Mouse (Mus musculus) MEL (cell line): ENCODE data around the gene Lrrc26. TPM values are rescaled to one million over a fixed set of nuclear protein-coding genes. Genes with fewer than 3 reads are reported as not detected.

Experiments
- DNase-seq: peaks from one replicate; pipeline ENCODE4 v3.0.0; 2011; ENCODE audit warnings: low read depth, low spot score
- H3K27ac ChIP-seq: 2 replicates; pipeline ENCODE4 v1.5.1; 2012; ENCODE audit warnings: low read depth, mild to moderate bottlenecking, control low read depth, low read length, moderate library complexity; ENCODE audit not compliant: control insufficient read depth
- H3K27me3 ChIP-seq, 2 experiments: fragments of 150-350 bp in 1 of 2; sonication (generic) in 1 of 2; 2 replicates each; pipeline ENCODE4 v1.6.1; 2012; ENCODE audit warnings: low read length in 2 of 2, mild to moderate bottlenecking in 2 of 2, improper control_type of control experiment in 1 of 2, moderate library complexity in 1 of 2; ENCODE audit not compliant: insufficient read depth in 2 of 2, control insufficient read depth in 1 of 2
- H3K36me3 ChIP-seq, 2 experiments: 2 replicates each; pipeline ENCODE4 v1.6.1; 2012 to 2014; ENCODE audit warnings: low read length in 2 of 2, improper control_type of control experiment in 1 of 2, inconsistent platforms in 1 of 2, mild to moderate bottlenecking in 1 of 2; ENCODE audit not compliant: insufficient read depth in 2 of 2, control insufficient read depth in 1 of 2
- H3K4me1 ChIP-seq, 2 experiments: fragments of 150-350 bp in 1 of 2; sonication (generic) in 1 of 2; 2 replicates each; pipeline ENCODE4 v1.6.1; 2012; ENCODE audit warnings: low read length in 2 of 2, improper control_type of control experiment in 1 of 2, mild to moderate bottlenecking in 1 of 2; ENCODE audit not compliant: insufficient read depth in 2 of 2, control insufficient read depth in 1 of 2
- H3K4me3 ChIP-seq, 2 experiments: fragments of 150-350 bp in 1 of 2; sonication (generic) in 1 of 2; 2 replicates each; pipeline ENCODE4 v1.5.1; 2012; ENCODE audit warnings: low read depth in 2 of 2, low read length in 2 of 2, mild to moderate bottlenecking in 2 of 2, moderate library complexity in 2 of 2, control low read depth in 1 of 2, improper control_type of control experiment in 1 of 2; ENCODE audit not compliant: control insufficient read depth in 1 of 2, insufficient read depth in 1 of 2
- H3K79me2 ChIP-seq: 2 replicates; pipeline ENCODE4 v1.6.1; 2012; ENCODE audit warnings: mild to moderate bottlenecking, low read length, moderate library complexity; ENCODE audit not compliant: control insufficient read depth, poor library complexity, insufficient read depth
- H3K9ac ChIP-seq: 2 replicates; pipeline ENCODE4 v1.6.1; 2012; ENCODE audit warnings: low read depth, mild to moderate bottlenecking, control low read depth, low read length, moderate library complexity; ENCODE audit not compliant: control insufficient read depth, poor library complexity, severe bottlenecking
- H3K9me3 ChIP-seq: fragments of 150-350 bp; sonication (generic); replicated peaks from 2 replicates; pipeline ENCODE4 v1.6.1; 2012; ENCODE audit warnings: mild to moderate bottlenecking, low read length, improper control_type of control experiment, moderate library complexity; ENCODE audit not compliant: insufficient read depth
- BHLHE40 ChIP-seq: IDR thresholded peaks from 2 replicates; pipeline ENCODE4 v1.6.1; 2012; ENCODE audit warnings: low read depth, mild to moderate bottlenecking, inconsistent platforms, low read length, improper control_type of control experiment, borderline replicate concordance
- CHD1 ChIP-seq: IDR thresholded peaks from 2 replicates; pipeline ENCODE4 v1.6.1; 2012; ENCODE audit warnings: low read depth, mild to moderate bottlenecking, inconsistent platforms, low read length, improper control_type of control experiment
- CHD2 ChIP-seq: IDR thresholded peaks from 2 replicates; pipeline ENCODE4 v1.6.1; 2011; ENCODE audit warnings: low read length, improper control_type of control experiment
- CTCF ChIP-seq, 3 experiments: IDR thresholded peaks in 2 of 3; conservative IDR thresholded peaks in 1 of 3; 2 replicates each; pipeline ENCODE4 v1.5.1; 2011 to 2012; ENCODE audit warnings: low read length in 3 of 3, low read depth in 2 of 3, mild to moderate bottlenecking in 2 of 3, improper control_type of control experiment in 1 of 3, inconsistent platforms in 1 of 3, mixed read lengths in 1 of 3, moderate library complexity in 1 of 3; ENCODE audit not compliant: control insufficient read depth in 1 of 3, insufficient read depth in 1 of 3, poor library complexity in 1 of 3, severe bottlenecking in 1 of 3
- E2F4 ChIP-seq: IDR thresholded peaks from 2 replicates; pipeline ENCODE4 v1.6.1; 2011; ENCODE audit warnings: low read depth, low read length, improper control_type of control experiment, borderline replicate concordance
- ELF1 ChIP-seq: IDR thresholded peaks from 2 replicates; pipeline ENCODE4 v1.6.1; 2014; ENCODE audit warnings: low read depth, mild to moderate bottlenecking, inconsistent platforms, low read length, improper control_type of control experiment, moderate library complexity
- ETS1 ChIP-seq: IDR thresholded peaks from 2 replicates; pipeline ENCODE4 v1.6.1; 2012; ENCODE audit warnings: low read depth, mild to moderate bottlenecking, inconsistent platforms, low read length, improper control_type of control experiment, moderate library complexity
- GATA1 ChIP-seq: IDR thresholded peaks from 2 replicates; pipeline ENCODE4 v1.6.1; 2011; ENCODE audit warnings: low read depth, low read length, improper control_type of control experiment
- JUND ChIP-seq: IDR thresholded peaks from 2 replicates; pipeline ENCODE4 v1.6.1; 2011; ENCODE audit warnings: low read depth, mild to moderate bottlenecking, improper control_type of control experiment, low read length
- MAFK ChIP-seq: IDR thresholded peaks from 2 replicates; pipeline ENCODE4 v1.6.1; 2011; ENCODE audit warnings: low read depth, mild to moderate bottlenecking, low read length, improper control_type of control experiment, borderline replicate concordance
- MAX ChIP-seq: IDR thresholded peaks from 2 replicates; pipeline ENCODE4 v1.6.1; 2011; ENCODE audit warnings: low read length, improper control_type of control experiment
- MAZ ChIP-seq: IDR thresholded peaks from 2 replicates; pipeline ENCODE4 v1.6.1; 2012; ENCODE audit warnings: low read depth, mild to moderate bottlenecking, inconsistent platforms, low read length, improper control_type of control experiment
- MYB ChIP-seq: IDR thresholded peaks from 2 replicates; pipeline ENCODE4 v1.6.1; 2011; ENCODE audit warnings: mild to moderate bottlenecking, low read depth, low read length, improper control_type of control experiment
- MYC ChIP-seq: IDR thresholded peaks from 2 replicates; pipeline ENCODE4 v1.6.1; 2011; ENCODE audit warnings: low read depth, mild to moderate bottlenecking, low read length, improper control_type of control experiment, moderate library complexity
- NELFE ChIP-seq: IDR thresholded peaks from 2 replicates; pipeline ENCODE4 v1.6.1; 2011; ENCODE audit warnings: low read depth, low read length, improper control_type of control experiment
- NRF1 ChIP-seq: IDR thresholded peaks from 2 replicates; pipeline ENCODE4 v1.6.1; 2014; ENCODE audit warnings: low read depth, mild to moderate bottlenecking, inconsistent platforms, low read length, improper control_type of control experiment, moderate library complexity; ENCODE audit not compliant: poor library complexity, insufficient read depth, severe bottlenecking
- POLR2A ChIP-seq, 2 experiments: IDR thresholded peaks; 2 replicates each; pipeline ENCODE4 v1.6.1; 2011 to 2012; ENCODE audit warnings: low read length in 2 of 2, mild to moderate bottlenecking in 2 of 2, control low read depth in 1 of 2, improper control_type of control experiment in 1 of 2, low read depth in 1 of 2, moderate library complexity in 1 of 2; ENCODE audit not compliant: control insufficient read depth in 1 of 2, insufficient read depth in 1 of 2, poor library complexity in 1 of 2
- POLR2AphosphoS2 ChIP-seq: IDR thresholded peaks from 2 replicates; pipeline ENCODE4 v1.6.1; 2011; ENCODE audit warnings: low read length, improper control_type of control experiment
- RCOR1 ChIP-seq: IDR thresholded peaks from 2 replicates; pipeline ENCODE4 v1.6.1; 2012; ENCODE audit warnings: low read depth, mild to moderate bottlenecking, inconsistent platforms, low read length, improper control_type of control experiment
- SIN3A ChIP-seq: IDR thresholded peaks from 2 replicates; pipeline ENCODE4 v1.6.1; 2012; ENCODE audit warnings: low read length, improper control_type of control experiment, inconsistent platforms
- SMC3 ChIP-seq: IDR thresholded peaks from 2 replicates; pipeline ENCODE4 v1.6.1; 2011; ENCODE audit warnings: low read depth, low read length, improper control_type of control experiment
- TBP ChIP-seq: IDR thresholded peaks from 2 replicates; pipeline ENCODE4 v1.8.0; 2011; ENCODE audit warnings: low read depth, low read length, improper control_type of control experiment
- TCF12 ChIP-seq: IDR thresholded peaks from 2 replicates; pipeline ENCODE4 v1.6.1; 2014; ENCODE audit warnings: low read depth, mild to moderate bottlenecking, inconsistent platforms, low read length, improper control_type of control experiment, moderate library complexity
- USF1 ChIP-seq: IDR thresholded peaks from 2 replicates; pipeline ENCODE4 v1.6.1; 2014; ENCODE audit warnings: low read depth, mild to moderate bottlenecking, inconsistent platforms, low read length, improper control_type of control experiment, moderate library complexity
- ZC3H11A ChIP-seq: IDR thresholded peaks from 2 replicates; pipeline ENCODE4 v1.6.1; 2012; ENCODE audit warnings: low read depth, mild to moderate bottlenecking, inconsistent platforms, low read length, improper control_type of control experiment
- ZNF384 ChIP-seq: IDR thresholded peaks from 2 replicates; pipeline ENCODE4 v1.6.1; 2012; ENCODE audit warnings: low read depth, mild to moderate bottlenecking, inconsistent platforms, low read length, improper control_type of control experiment
- polyA plus RNA-seq, 2 experiments: library from polyadenylated mRNA; stranded (reverse) in 1 of 2; unstranded in 1 of 2; fragments of >175 nt in 1 of 2; fragments of >200 nt in 1 of 2; gene quantifications; 2 replicates each; pipeline versions ENCODE4 v1.2.1 to v1.2.4; 2012; ENCODE audit warnings: low replicate concordance in 2 of 2, low read depth in 1 of 2; ENCODE audit not compliant: insufficient read length in 2 of 2, insufficient read depth in 1 of 2, missing spikeins in 1 of 2
- total RNA-seq: library from RNA; depleted of rRNA; stranded (reverse); fragments of 300-350 nt; gene quantifications from 2 replicates; pipeline ENCODE4 v1.2.3, GENCODE M21; 2012

The Lrrc26 gene
- total and polyA plus RNA-seq, 3 experiments: not detected

GRCm38 (mm10) chr2:25332286-25333160, 42.8 kb downstream of the Lrrc26 start, which contains the start of gene Man1b1 (continued):
- TF ChIP-seq NELFE (peak; percentile 88), NRF1 (peak; percentile 95), MAZ (no peak; the same call in 1 of the 2 replicates), SMC3 (no peak)
- TF ChIP-seq, all 39 proteins: peak for 21

- Histone ChIP-seq H3K4me3 (peak overlapping the region; percentile 72 to 86), H3K9me3 (no peaks in the 10 kb centered on the region), H3K36me3 (peaks cover 8 to 15% of the 10 kb centered on the region in 2 experiments), H3K9ac (peak overlapping the region; percentile 86), H3K27ac (no peak overlapping the region), H3K4me1 (peaks cover 3 to 15% of the 10 kb centered on the region in 2 experiments; a peak in 3 of 4 replicates), H3K79me2 (peaks cover 22% of the 10 kb centered on the region), H3K27me3 (no peaks in the 10 kb centered on the region)
- no peak for TF ChIP-seq TCF12
- TF ChIP-seq CTCF (IDR thresholded peaks at IDR 0.05 in 2 of 3, conservative IDR thresholded peaks at IDR 0.05 in 1 of 3; ENCODE audit: control insufficient read depth in 1 of 3, insufficient read depth in 1 of 3, low read depth in 2 of 3, low read length in 3 of 3, poor library complexity in 1 of 3, severe bottlenecking in 1 of 3): no peak
- no peak for TF ChIP-seq GATA1
- TF ChIP-seq RCOR1: no peak
- no peak for TF ChIP-seq MYB
- TF ChIP-seq CHD2: no peak
- no peak for TF ChIP-seq ZNF384
- no peak for TF ChIP-seq SIN3A
- 0 out of 2 replicates have a peak, but pooled peaks have one; percentile 24 for TF ChIP-seq MAX
- TF ChIP-seq ZC3H11A: no peak
- peak; percentile 34; the same call in 1 of the 2 replicates for TF ChIP-seq USF1
- no peak for TF ChIP-seq POLR2AphosphoS2
- TF ChIP-seq E2F4: no peak
- DNase-seq: no peak
Observed at GRCm38 (mm10) chr2:25333569-25333968, 43.9 kb downstream of the Lrrc26 start.

- no peak overlapping the region for H3K9ac ChIP-seq
- H3K27me3 ChIP-seq: no peaks in the 10 kb centered on the region
- DNase-seq: no peak
- H3K79me2 ChIP-seq: peaks cover 10% of the 10 kb centered on the region
- TF ChIP-seq CHD1 (no peak), JUND (no peak), MYC (no peak), RCOR1 (no peak), POLR2A (IDR thresholded peaks at IDR 0.05; ENCODE audit: control insufficient read depth in 1 of 2, insufficient read depth in 1 of 2, low read depth in 1 of 2, low read length in 2 of 2, poor library complexity in 1 of 2) (no peak), ZC3H11A (no peak), ETS1 (no peak), TBP (no peak), MAX (no peak), BHLHE40 (no peak), GATA1 (no peak), MAFK (no peak), ELF1 (no peak), E2F4 (no peak)
- H3K4me3 ChIP-seq: no peak overlapping the region
- H3K27ac ChIP-seq: no peak overlapping the region
- H3K9me3 ChIP-seq: no peaks in the 10 kb centered on the region
- H3K36me3 ChIP-seq: peaks cover 10 to 13% of the 10 kb centered on the region in 2 experiments
- H3K4me1 ChIP-seq: peaks cover 1 to 9% of the 10 kb centered on the region in 2 experiments; a peak in 3 of 4 replicates
Observed at GRCm38 (mm10) chr2:25338303-25338702, 48.6 kb downstream of the Lrrc26 start.
